Mouse (Mus musculus) limb, embryonic 10.5 days (tissue): ENCODE results near the gene Coro1c. TPM values are rescaled to one million over a fixed set of nuclear protein-coding genes. Genes with fewer than 3 reads are reported as not detected.

Source experiments
- DNase-seq: peaks from one replicate; pipeline ENCODE4 v3.0.0-alpha.2; 2017; ENCODE audit warnings: low spot score
- H3K27ac ChIP-seq: fragments of 300-500 bp; sonication (generic); 2 replicates; pipeline ENCODE4 v1.5.1; 2016; ENCODE audit warnings: mild to moderate bottlenecking
- H3K27me3 ChIP-seq: fragments of 300-500 bp; sonication (generic); 2 replicates; pipeline ENCODE4 v1.6.1; 2016; ENCODE audit warnings: low read depth, mild to moderate bottlenecking; ENCODE audit not compliant: poor library complexity, severe bottlenecking
- H3K36me3 ChIP-seq: fragments of 300-500 bp; sonication (generic); 2 replicates; pipeline ENCODE4 v1.6.1; 2016; ENCODE audit warnings: mild to moderate bottlenecking, moderate library complexity
- H3K4me1 ChIP-seq: fragments of 300-500 bp; sonication (generic); 2 replicates; pipeline ENCODE4 v1.6.1; 2016
- H3K4me3 ChIP-seq: fragments of 300-500 bp; sonication (generic); 2 replicates; pipeline ENCODE4 v1.5.1; 2016; ENCODE audit warnings: mild to moderate bottlenecking, moderate library complexity
- H3K9me3 ChIP-seq: fragments of 300-500 bp; sonication (generic); replicated peaks from 2 replicates; pipeline ENCODE4 v1.6.1; 2016; ENCODE audit warnings: mild to moderate bottlenecking
- WGBS: fragments of 180-500 bp; shearing (Covaris S2); methylation state at CpG from one replicate; pipeline ENCODE4 v1.1.7; 2016; 5-methylcytosine and 5-hydroxymethylcytosine counted together
- polyA plus RNA-seq: library from polyadenylated mRNA; unstranded; fragments of >200 nt; fragmentation: Nextera tagmentation; extraction: Ambion mirVana; gene quantifications from 2 replicates; pipeline ENCODE4 v1.2.1, GENCODE M21; 2016

Coro1c gene
- polyA plus RNA-seq, 1 experiment from 2014 or later: 129 TPM

GRCm38 (mm10) chr5:113806414-113806813 is 102.1 kb downstream of the Coro1c start:
- peak; percentile 57 for DNase-seq

GRCm38 (mm10) chr5:113805301-113805700 is 103.3 kb downstream of the Coro1c start:
- Histone ChIP-seq H3K36me3 (no peaks in the 10 kb centered on the region), H3K4me3 (no peak overlapping the region), H3K27ac (peak overlapping the region; percentile 85), H3K4me1 (peaks cover 78% of the 10 kb centered on the region), H3K27me3 (no peaks in the 10 kb centered on the region), H3K9me3 (no peaks in the 10 kb centered on the region)
- no peak for DNase-seq
- WGBS: 90% methylated on average over 9 of the region's 9 CpGs

More at GRCm38 (mm10) chr5:113806414-113806813, 102.1 kb downstream of the Coro1c start:
- H3K27me3 ChIP-seq: no peaks in the 10 kb centered on the region
- H3K9me3 ChIP-seq: no peaks in the 10 kb centered on the region
- H3K27ac ChIP-seq: peak overlapping the region; percentile 85
- peak overlapping the region; percentile 21; the same call in 1 of the 2 replicates for H3K4me3 ChIP-seq
- 14% methylated on average over 10 of the region's 10 CpGs for WGBS
- no peaks in the 10 kb centered on the region for H3K36me3 ChIP-seq
- peaks cover 71% of the 10 kb centered on the region for H3K4me1 ChIP-seq

GRCm38 (mm10) chr5:113804395-113804966 is 104.1 kb downstream of the Coro1c start:
- no peak overlapping the region for H3K4me3 ChIP-seq
- peak overlapping the region; percentile 76 for H3K27ac ChIP-seq
- WGBS: 51% methylated on average over 7 of the region's 7 CpGs
- no peaks in the 10 kb centered on the region for H3K27me3 ChIP-seq
- H3K9me3 ChIP-seq: no peaks in the 10 kb centered on the region
- DNase-seq: no peak
- H3K4me1 ChIP-seq: peaks cover 82% of the 10 kb centered on the region
- H3K36me3 ChIP-seq: no peaks in the 10 kb centered on the region

- Histone ChIP-seq H3K27ac (peak within 1 kb of the TSS; percentile 94), H3K4me1 (peaks cover 84% of the 10 kb centered on the region), H3K36me3 (peaks cover 9% of the 10 kb centered on the region), H3K9me3 (no peaks in the 10 kb centered on the region), H3K4me3 (peak within 1 kb of the TSS; percentile 73), H3K27me3 (no peaks in the 10 kb centered on the region)
- 0% methylated on average over 11 of the region's 11 CpGs for WGBS
- peak; percentile 91 for DNase-seq
Measured at GRCm38 (mm10) chr5:113800280-113800679, 108.3 kb downstream of the Coro1c start, which contains the start of gene Tmem119. Tmem119 (minus strand) TSS chr5:113800516.

GRCm38 (mm10) chr5:113799691-113800090 is 108.9 kb downstream of the Coro1c start:
- Histone ChIP-seq H3K4me3 (peak overlapping the region; percentile 73), H3K27me3 (no peaks in the 10 kb centered on the region), H3K9me3 (no peaks in the 10 kb centered on the region), H3K36me3 (peaks cover 15% of the 10 kb centered on the region), H3K4me1 (peaks cover 85% of the 10 kb centered on the region), H3K27ac (peak overlapping the region; percentile 94)
- WGBS: 23% methylated on average over 5 of the region's 5 CpGs
- DNase-seq: peak; percentile 79

GRCm38 (mm10) chr5:113798525-113798924 is 110.0 kb downstream of the Coro1c start:
- peak overlapping the region; percentile 94 for H3K27ac ChIP-seq
- H3K4me1 ChIP-seq: peaks cover 85% of the 10 kb centered on the region

GRCm38 (mm10) chr5:113797149-113797882 is 111.2 kb downstream of the Coro1c start:
- Histone ChIP-seq H3K27me3 (no peaks in the 10 kb centered on the region), H3K27ac (peak overlapping the region; percentile 94), H3K4me1 (peaks cover 86% of the 10 kb centered on the region), H3K4me3 (peak overlapping the region; percentile 73), H3K9me3 (no peaks in the 10 kb centered on the region), H3K36me3 (peaks cover 39% of the 10 kb centered on the region)
- peak; percentile 60 for DNase-seq
- 5% methylated on average over 19 of the region's 19 CpGs for WGBS

More at GRCm38 (mm10) chr5:113798525-113798924, 110.0 kb downstream of the Coro1c start:
- peak overlapping the region; percentile 73 for H3K4me3 ChIP-seq
- no peaks in the 10 kb centered on the region for H3K9me3 ChIP-seq
- peaks cover 27% of the 10 kb centered on the region for H3K36me3 ChIP-seq
- no peaks in the 10 kb centered on the region for H3K27me3 ChIP-seq
- no peak for DNase-seq
- 79% methylated on average over 9 of the region's 9 CpGs for WGBS

- peak overlapping the region; percentile 73 for H3K4me3 ChIP-seq
- 5% methylated on average over 13 of the region's 13 CpGs for WGBS
- peaks cover 45% of the 10 kb centered on the region for H3K36me3 ChIP-seq
- peak; percentile 99 for DNase-seq
- H3K27me3 ChIP-seq: no peaks in the 10 kb centered on the region
- peak overlapping the region; percentile 94 for H3K27ac ChIP-seq
- peaks cover 90% of the 10 kb centered on the region for H3K4me1 ChIP-seq
- H3K9me3 ChIP-seq: no peaks in the 10 kb centered on the region
Measured at GRCm38 (mm10) chr5:113796401-113797148, 112.0 kb downstream of the Coro1c start.

Other genes starting within 250 kb of the Coro1c start
- gene 1700069L16Rik, start 184.0 kb downstream of the Coro1c start, polyA plus RNA-seq: not detected in 2 replicates
- gene Ficd, start 173.0 kb downstream of the Coro1c start, polyA plus RNA-seq: 3.3 and 3.4 TPM in 2 replicates
- 90.9 and 100 TPM in 2 replicates for gene Sart3, start 136.2 kb downstream of the Coro1c start, polyA plus RNA-seq
- 106 and 112 TPM in 2 replicates for gene Iscu, start 136.0 kb downstream of the Coro1c start, polyA plus RNA-seq
- 159 and 218 TPM in 2 replicates for gene Tmem119, start 108.2 kb downstream of the Coro1c start, polyA plus RNA-seq
- 0.60 and 0.80 TPM in 2 replicates for gene Selplg, start 76.1 kb downstream of the Coro1c start, polyA plus RNA-seq
- 13.6 and 16.4 TPM in 2 replicates for gene Ssh1, start 85.1 kb upstream of the Coro1c start, polyA plus RNA-seq
- gene Dao, start 94.9 kb upstream of the Coro1c start, polyA plus RNA-seq: not detected in 2 replicates
- gene Usp30, start 156.7 kb upstream of the Coro1c start, polyA plus RNA-seq: 12.7 and 15.5 TPM in 2 replicates
- gene Svop, start 182.8 kb upstream of the Coro1c start, polyA plus RNA-seq: 0.08 TPM in 1 of 2 replicates, not detected in the other
- 12.9 and 16.1 TPM in 2 replicates for gene Alkbh2, start 219.5 kb upstream of the Coro1c start, polyA plus RNA-seq
- gene Ung, start 221.6 kb upstream of the Coro1c start, polyA plus RNA-seq: 81.3 and 91.8 TPM in 2 replicates
- gene Acacb, start 237.8 kb upstream of the Coro1c start, polyA plus RNA-seq: 4.8 and 5.8 TPM in 2 replicates